Mouse (Mus musculus) right cerebral cortex, adult 2 months (tissue): Measurements from ENCODE around the gene Dicer1.

Experiments used
- DNase-seq, 2 experiments: peaks; one replicate each; pipeline ENCODE4 v3.0.0; 2021 to 2022; ENCODE audit warnings: low spot score in 2 of 2

The Dicer1 gene

GRCm38 (mm10) chr12:104677371-104677924 is 74.3 kb downstream of the Dicer1 start:
- no peak for DNase-seq

- no peak for DNase-seq
These were observed 75.0 kb downstream of the Dicer1 start for GRCm38 (mm10) chr12:104676535-104677370.

GRCm38 (mm10) chr12:104672976-104673375 is 78.8 kb downstream of the Dicer1 start:
- no peak for DNase-seq

GRCm38 (mm10) chr12:104672406-104672805 is 79.3 kb downstream of the Dicer1 start:
- DNase-seq: no peak

- no peak for DNase-seq
These were observed 83.9 kb downstream of the Dicer1 start for GRCm38 (mm10) chr12:104667846-104668245.

- no peak for DNase-seq
These were observed 85.8 kb downstream of the Dicer1 start for GRCm38 (mm10) chr12:104665951-104666350.

- no peak for DNase-seq
These were observed 86.2 kb downstream of the Dicer1 start for GRCm38 (mm10) chr12:104665521-104665920.

GRCm38 (mm10) chr12:104656146-104656545 is 95.6 kb downstream of the Dicer1 start:
- no peak for DNase-seq

GRCm38 (mm10) chr12:104655006-104655405 is 96.7 kb downstream of the Dicer1 start:
- no peak for DNase-seq

- DNase-seq: no peak
These were observed 99.7 kb downstream of the Dicer1 start for GRCm38 (mm10) chr12:104652021-104652420.

- no peak for DNase-seq
These were observed 100.5 kb downstream of the Dicer1 start for GRCm38 (mm10) chr12:104651269-104651668.

GRCm38 (mm10) chr12:104650510-104651260 is 101.1 kb downstream of the Dicer1 start:
- no peak for DNase-seq

- DNase-seq: no peak
These were observed 103.4 kb downstream of the Dicer1 start for GRCm38 (mm10) chr12:104648366-104648765.

GRCm38 (mm10) chr12:104642337-104642736 is 109.4 kb downstream of the Dicer1 start:
- no peak for DNase-seq

- no peak for DNase-seq
These were observed 110.8 kb downstream of the Dicer1 start for GRCm38 (mm10) chr12:104640934-104641333.

- no peak for DNase-seq
These were observed 113.6 kb downstream of the Dicer1 start for GRCm38 (mm10) chr12:104638156-104638555.
